8 mouse cellular contexts compared by ENCODE assay signal in genomic region chr1:153133865-153134781, GRCm38 (mm10). TPM values are rescaled to one million over a fixed set of nuclear protein-coding genes. Genes with fewer than 3 reads are reported as not detected.
DNase-seq lines count a peak whose midpoint lies in the region; ATAC-seq and TF ChIP-seq lines count a peak whose summit lies in the region.
"Had no signal": no experiment of that assay in that cellular context is flagged by ENCODE, and none has a peak within 500 bp of the region (broad histone marks: within the 10 kb centered on the region; RNA-seq: fewer than 3 reads in every experiment).

No protein-coding gene starts in this region.

- no peak overlapping the region for H3K4me2 ChIP-seq in limb, embryonic 14.5 days (replicated peaks; ENCODE audit: low read depth, low read length, severe bottlenecking)
- H3K4me2 ChIP-seq: liver, embryonic 13.5 days had no signal

- TF ChIP-seq POLR2A in limb, embryonic 14.5 days (IDR thresholded peaks at IDR 0.05; ENCODE audit: borderline replicate concordance, extremely low read depth, insufficient read depth, insufficient read length) = no peak

- H3K9me3 ChIP-seq in heart, embryonic 10.5 days = no peaks in the 10 kb centered on the region
- H3K9me3 ChIP-seq in limb, embryonic 14.5 days (ENCODE audit: control insufficient read depth, low read length) = no peaks in the 10 kb centered on the region
- H3K9me3 ChIP-seq: liver, embryonic 13.5 days had no signal

- peak; percentile 23; the same call in 1 of the 2 replicates for ATAC-seq in limb, embryonic 14.5 days (ENCODE audit: low FRiP score, low read depth)

- H3K36me3 ChIP-seq in heart, embryonic 10.5 days = no peaks in the 10 kb centered on the region
- H3K36me3 ChIP-seq in limb, embryonic 14.5 days (ENCODE audit: control insufficient read depth, insufficient read depth, low read length) = no peaks in the 10 kb centered on the region
- H3K36me3 ChIP-seq: liver, embryonic 13.5 days had no signal

- H3K4me1 ChIP-seq in heart, embryonic 10.5 days = peaks cover 52% of the 10 kb centered on the region
- H3K4me1 ChIP-seq in limb, embryonic 14.5 days (ENCODE audit: control insufficient read depth, insufficient read depth, low read length) = 0 out of 2 replicates have a peak, but pooled peaks cover 10% of the 10 kb centered on the region

- H3K4me3 ChIP-seq in heart, embryonic 10.5 days = peak overlapping the region; percentile 27; the same call in 1 of the 2 replicates
- no peak overlapping the region for H3K4me3 ChIP-seq in limb, embryonic 14.5 days (replicated peaks; ENCODE audit: low read length)
- H3K4me3 ChIP-seq: liver, embryonic 13.5 days had no signal

- DNase-seq in Muller cell, postnatal 12 days (ENCODE audit: inconsistent ontology term) = peak; percentile 62
- peak; percentile 69 for DNase-seq in brain, adult 2 months (ENCODE audit: low read depth, low spot score)
- no peak for DNase-seq in heart, embryonic 10.5 days (ENCODE audit: low spot score)
- peak; percentile 25 for DNase-seq in limb, embryonic 14.5 days (ENCODE audit: low spot score)
- peak; percentile 24 for DNase-seq in ovary, postnatal 36 days (ENCODE audit: low spot score)
- no peak for DNase-seq in frontal cortex, adult 2 months (ENCODE audit: extremely low spot score in 1 of 2, low spot score in 1 of 2)
- DNase-seq in cerebellum, postnatal 36 days = no peak
- DNase-seq: liver, embryonic 13.5 days had no signal

- no peak overlapping the region for H3K9ac ChIP-seq in limb, embryonic 14.5 days (ENCODE audit: low read depth, low read length, severe bottlenecking)
- H3K9ac ChIP-seq: liver, embryonic 13.5 days had no signal

- peak overlapping the region; percentile 88 for H3K27ac ChIP-seq in heart, embryonic 10.5 days
- H3K27ac ChIP-seq in limb, embryonic 14.5 days (replicated peaks; ENCODE audit: low read depth, low read length) = peak overlapping the region; percentile 61
- H3K27ac ChIP-seq: liver, embryonic 13.5 days had no signal

- no peaks in the 10 kb centered on the region for H3K27me3 ChIP-seq in heart, embryonic 10.5 days (ENCODE audit: insufficient read depth, poor library complexity, severe bottlenecking)
- no peaks in the 10 kb centered on the region for H3K27me3 ChIP-seq in limb, embryonic 14.5 days (ENCODE audit: control insufficient read depth, insufficient read depth, low read length)
- H3K27me3 ChIP-seq: liver, embryonic 13.5 days had no signal

- 8% methylated on average over 9 of the region's 9 CpGs for WGBS in heart, embryonic 10.5 days
- 10% methylated on average over 9 of the region's 9 CpGs for WGBS in limb, embryonic 14.5 days

RNA-seq across cellular contexts. Expression of gene Lamc2, which starts 52.1 kb away (rescaled TPM):
- 4.9 and 5.6 TPM in 2 replicates for polyA plus RNA-seq in heart, embryonic 10.5 days (2016; fragmentation: Nextera tagmentation; extraction: Ambion mirVana)
- polyA plus RNA-seq in limb, embryonic 14.5 days (2012; rRNA removed) = 4.6 and 4.9 TPM in 2 replicates
- polyA plus RNA-seq in limb, embryonic 14.5 days (2014; fragmentation: Nextera tagmentation; extraction: Ambion mirVana) = 9.9 and 10.6 TPM in 2 replicates
- 3.2 and 4.9 TPM in 2 replicates for polyA plus RNA-seq in frontal cortex, adult 2 months (2012; rRNA removed)

Comparison
In these comparisons a context has a peak if more than half of its experiments do, and no peak if none do; other contexts are left out.
1. DNase-seq: peak in Muller cell, postnatal 12 days (single experiment), brain, adult 2 months (single experiment), limb, embryonic 14.5 days (single experiment) and ovary, postnatal 36 days (single experiment); none in heart, embryonic 10.5 days (single experiment), frontal cortex, adult 2 months (0 of 2) and cerebellum, postnatal 36 days (0 of 2).